Mouse (Mus musculus) kidney, adult 9 months (tissue): Measurements from ENCODE around the gene Ppfia3.
"Not testable (repeated sequence)": the region's sequence is repeated elsewhere in the genome, so short reads cannot be mapped to it uniquely, and the experiment has no call there.

ENCODE experiments used
- DNase-seq: peaks from one replicate; pipeline ENCODE4 v3.0.0; 2022

Ppfia3 gene

GRCm38 (mm10) chr7:45366652-45367019 is at the start of gene Ppfia3:
Ppfia3 (minus strand) TSS chr7:45367019.
- DNase-seq = no peak

DNA sequence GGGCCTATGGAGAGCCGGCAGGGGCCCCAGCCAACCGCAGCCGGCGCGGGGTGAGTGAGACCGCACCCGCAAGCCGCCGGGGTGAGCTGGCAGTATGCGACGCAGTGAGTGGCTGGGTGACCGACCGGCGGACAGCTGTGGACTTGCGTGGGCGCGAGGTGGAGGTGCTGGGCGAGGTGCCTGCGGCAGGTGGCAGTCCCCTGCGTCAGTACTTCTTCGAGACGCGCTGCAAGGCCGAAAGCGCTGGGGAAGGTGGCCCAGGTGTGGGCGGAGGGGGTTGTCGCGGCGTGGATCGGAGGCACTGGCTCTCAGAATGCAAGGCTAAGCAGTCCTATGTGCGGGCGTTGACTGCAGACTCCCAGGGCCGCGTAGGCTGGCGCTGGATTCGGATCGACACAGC is 48.8 kb upstream of the Ppfia3 start:
- no peak for DNase-seq

DNA sequence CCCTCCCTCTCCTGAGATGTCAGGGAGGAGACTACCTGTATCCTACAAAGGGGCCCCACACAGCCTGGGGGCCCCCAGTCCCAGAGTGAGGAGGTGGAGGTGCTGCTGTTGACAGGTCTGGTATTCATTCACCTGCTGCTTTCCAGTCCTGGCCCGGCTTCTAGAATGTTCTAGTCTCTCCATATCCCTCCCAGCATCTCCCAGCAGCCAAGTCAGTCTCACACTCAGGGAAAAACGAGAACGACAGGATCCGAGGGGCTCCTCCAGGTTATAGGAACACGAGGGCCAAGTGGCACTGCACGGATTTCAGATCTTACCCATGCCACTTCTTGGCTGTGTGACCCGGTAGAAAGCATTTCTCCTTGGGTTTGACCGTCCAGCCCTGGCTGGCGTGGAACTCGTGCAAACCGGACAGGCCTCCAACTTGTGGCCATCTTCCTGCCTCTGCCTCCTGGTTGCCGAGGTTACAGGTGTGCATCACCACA is 48.0 kb upstream of the Ppfia3 start:
- DNase-seq = no peak

- DNase-seq = no peak
These were observed 47.3 kb upstream of the Ppfia3 start for GRCm38 (mm10) chr7:45413864-45414739.

- no peak for DNase-seq
These were observed 46.5 kb upstream of the Ppfia3 start, which contains the start of gene Ntf5 for GRCm38 (mm10) chr7:45413113-45413863. Ntf5 (plus strand) TSS chr7:45413695.

GRCm38 (mm10) chr7:45412421-45412820 is 45.6 kb upstream of the Ppfia3 start:
- no peak for DNase-seq

- DNase-seq = no peak
These were observed 42.8 kb upstream of the Ppfia3 start for GRCm38 (mm10) chr7:45409497-45410163.

GRCm38 (mm10) chr7:45408949-45409348 is 42.1 kb upstream of the Ppfia3 start:
- no peak for DNase-seq

GRCm38 (mm10) chr7:45408351-45408750 is 41.5 kb upstream of the Ppfia3 start:
- no peak for DNase-seq

DNA sequence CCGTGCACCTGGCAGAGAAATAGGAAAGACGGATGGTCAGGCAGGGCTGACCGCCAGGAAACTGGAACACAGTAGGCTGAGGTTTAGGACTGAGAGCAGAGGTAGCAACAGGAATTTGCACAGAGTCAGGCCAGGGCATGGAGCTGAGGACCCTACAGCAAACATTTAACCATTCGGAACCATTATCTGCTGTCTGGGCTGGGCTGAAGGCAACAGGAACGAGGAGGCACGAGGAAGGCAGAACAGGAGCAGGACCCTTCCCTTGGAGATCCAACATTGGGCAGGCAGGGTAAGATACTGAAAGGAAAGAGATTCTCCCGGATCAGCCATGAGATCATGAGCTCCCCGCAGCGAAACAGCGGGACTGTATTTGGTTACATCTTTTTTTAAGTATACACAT is 41.0 kb upstream of the Ppfia3 start:
- DNase-seq = no peak

- DNase-seq = no peak
These were observed 39.6 kb upstream of the Ppfia3 start for GRCm38 (mm10) chr7:45406157-45407156.

DNA sequence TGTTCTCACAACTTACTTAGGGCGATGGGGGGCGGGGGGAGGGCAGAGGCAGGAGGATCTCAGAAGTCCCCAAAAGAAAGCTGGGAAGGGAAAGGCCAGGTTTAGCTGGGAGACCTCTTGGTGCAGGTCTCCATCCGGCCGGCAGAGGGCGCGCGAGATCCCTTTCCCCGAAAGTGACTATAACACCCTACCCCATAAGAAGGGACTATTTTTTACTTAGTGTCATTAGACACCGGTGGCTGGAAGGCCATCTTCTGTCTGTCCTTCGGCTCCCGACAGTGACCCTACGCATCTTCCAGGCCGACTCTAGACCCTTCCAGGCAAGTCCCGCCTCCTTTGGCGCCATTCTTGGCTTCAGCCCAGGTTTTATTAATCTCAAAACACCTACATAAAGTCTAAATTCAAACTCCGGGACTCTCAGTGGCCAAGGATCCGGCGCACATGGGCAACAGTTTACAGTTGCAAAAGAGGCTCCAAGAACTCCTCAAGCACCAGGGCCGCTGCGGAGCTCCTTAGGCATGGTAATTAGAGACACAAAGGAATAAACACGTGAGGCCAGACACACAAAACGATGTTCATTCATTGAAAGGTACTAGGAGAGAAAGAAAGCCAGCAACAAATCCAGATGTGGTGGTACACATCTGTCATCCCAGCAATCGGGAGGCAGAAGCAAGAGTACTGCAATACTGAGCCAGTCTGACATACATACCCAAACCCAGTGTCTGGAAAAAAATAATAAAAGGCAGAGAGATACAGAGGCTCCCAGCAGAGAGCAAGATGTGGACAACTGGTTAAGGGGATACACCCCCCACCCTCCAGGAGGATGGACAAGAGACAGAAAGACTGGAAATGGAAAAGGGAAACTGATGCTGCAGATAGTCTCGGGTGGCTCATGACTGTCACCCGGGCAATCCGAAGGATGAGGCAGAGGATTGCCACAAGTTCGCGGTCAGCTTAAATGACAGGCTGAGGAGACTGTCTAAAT is 38.6 kb upstream of the Ppfia3 start, which contains the start of gene Kcna7:
Gene Kcna7 (plus strand): TSS at position 563 of the 985 bp plus-strand sequence.
- DNase-seq = peak; percentile 79

GRCm38 (mm10) chr7:45403532-45404261 is 36.9 kb upstream of the Ppfia3 start:
- peak; percentile 86 for DNase-seq

GRCm38 (mm10) chr7:45401521-45402085 is 34.8 kb upstream of the Ppfia3 start:
- DNase-seq = no peak

DNA sequence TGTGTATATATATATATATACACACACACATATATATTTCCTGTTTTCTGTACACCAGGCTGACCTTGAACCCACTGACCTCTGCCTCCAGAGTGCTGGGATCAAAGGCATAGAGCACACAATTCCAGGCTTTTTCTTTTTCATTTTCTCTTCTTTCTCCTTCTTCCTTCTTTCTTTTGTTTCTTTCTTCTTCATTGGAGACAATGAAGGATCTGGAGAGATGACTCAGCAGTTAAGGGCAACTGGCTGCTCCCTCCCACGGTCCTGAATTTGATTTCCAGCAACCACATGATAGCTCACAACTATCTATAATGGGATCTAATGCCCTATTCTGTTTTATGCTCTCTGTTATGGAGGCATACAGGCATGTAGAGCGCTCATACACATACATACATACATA is 30.0 kb upstream of the Ppfia3 start:
- DNase-seq = no peak

DNA sequence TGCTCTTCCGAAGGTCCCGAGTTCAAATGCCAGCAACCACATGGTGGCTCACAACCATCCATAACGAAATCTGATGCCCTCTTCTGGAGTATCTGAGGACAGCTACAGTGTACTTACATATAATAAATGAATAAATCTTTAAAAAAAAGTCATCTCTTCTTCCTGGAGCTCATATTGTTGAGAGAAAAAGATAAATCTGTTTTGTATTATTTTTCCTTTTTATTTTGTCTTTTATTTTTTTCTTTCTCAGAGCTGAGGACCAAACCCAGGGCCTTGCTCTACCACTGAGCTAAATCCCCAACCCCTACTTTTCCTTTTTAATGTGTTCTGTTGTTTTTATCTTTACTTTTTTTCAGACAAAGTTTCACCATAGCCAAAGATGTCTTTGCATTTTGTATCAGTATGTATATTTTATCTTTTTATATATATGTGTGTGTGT is 29.5 kb upstream of the Ppfia3 start:
- DNase-seq = not testable (repeated sequence)

- DNase-seq = peak; percentile 100
These were observed 28.9 kb upstream of the Ppfia3 start, which contains the start of gene Snrnp70 for GRCm38 (mm10) chr7:45395578-45396336. Snrnp70 (minus strand) TSS chr7:45395742.

- DNase-seq = no peak
These were observed 28.3 kb upstream of the Ppfia3 start for GRCm38 (mm10) chr7:45395129-45395541.

GRCm38 (mm10) chr7:45386077-45386476 is 19.3 kb upstream of the Ppfia3 start:
- DNase-seq = no peak
